ENCODE assay signal across 9 mouse cellular contexts in the genomic region with DNA sequence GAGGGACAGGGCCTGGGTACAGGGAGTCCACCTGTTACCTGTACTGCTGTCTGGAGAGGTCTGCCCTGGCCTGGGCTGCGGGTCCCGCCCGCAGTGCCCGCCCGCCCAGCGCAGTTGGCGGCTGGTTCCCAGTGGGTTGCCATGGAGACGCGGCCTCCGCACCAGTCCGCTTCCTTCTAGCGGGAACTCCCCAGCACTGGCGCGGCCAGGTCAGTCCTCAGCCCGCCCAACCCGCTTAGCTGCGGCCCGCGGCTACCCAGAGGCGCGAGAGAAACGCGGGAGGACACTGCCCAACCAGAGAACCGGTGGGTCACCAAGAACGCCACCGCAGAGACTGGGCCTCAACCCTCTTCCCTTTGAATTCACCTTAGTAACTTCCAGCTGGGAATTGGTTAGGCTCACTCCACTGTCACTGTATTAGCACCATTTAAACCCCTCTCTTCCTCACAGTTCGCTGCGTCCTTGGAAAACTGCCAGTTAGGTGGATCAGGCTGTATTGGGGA. TPM values are rescaled to one million over a fixed set of nuclear protein-coding genes. Genes with fewer than 3 reads are reported as not detected.
DNase-seq lines count a peak whose midpoint lies in the region; ATAC-seq lines count a peak whose summit lies in the region.
"Had no signal": no experiment of that assay in that cellular context is flagged by ENCODE, and none has a peak within 500 bp of the region (broad histone marks: within the 10 kb centered on the region; RNA-seq: fewer than 3 reads in every experiment).

A gene (minus strand): TSS at position 149 of the 503 bp plus-strand sequence.

- peaks cover 7% of the 10 kb centered on the region for H3K4me1 ChIP-seq in forebrain, embryonic 13.5 days
- H3K4me1 ChIP-seq in hindbrain, embryonic 15.5 days (replicated peaks) = peaks cover 6% of the 10 kb centered on the region; the same call in 1 of the 2 replicates
- H3K4me1 ChIP-seq: megakaryocyte, embryonic 14.5 days had no signal

- peak within 1 kb of the TSS; percentile 76 for H3K4me2 ChIP-seq in forebrain, embryonic 13.5 days
- H3K4me2 ChIP-seq in hindbrain, embryonic 15.5 days = peak within 1 kb of the TSS; percentile 76

- peak; percentile 46 for DNase-seq in urinary bladder, postnatal 14 days (ENCODE audit: low spot score)
- DNase-seq in urinary bladder, adult 2 months (ENCODE audit: low spot score) = no peak
- peak; percentile 37 to 45 for DNase-seq in layer of hippocampus, postnatal 36 days
- peak; percentile 49 for DNase-seq in lung, postnatal 36 days
- peak; percentile 64 for DNase-seq in right cerebral cortex, postnatal 14 days
- no peak for DNase-seq in T-cell, adult 2 months (ENCODE audit: low spot score)

- H3K36me3 ChIP-seq in forebrain, embryonic 13.5 days (ENCODE audit: poor library complexity, severe bottlenecking) = no peaks in the 10 kb centered on the region
- H3K36me3 ChIP-seq in hindbrain, embryonic 15.5 days = no peaks in the 10 kb centered on the region

- no peaks in the 10 kb centered on the region for H3K27me3 ChIP-seq in forebrain, embryonic 13.5 days
- peaks cover 3% of the 10 kb centered on the region; the same call in 1 of the 2 replicates for H3K27me3 ChIP-seq in hindbrain, embryonic 15.5 days

- peak within 1 kb of the TSS; percentile 41 for H3K4me3 ChIP-seq in forebrain, embryonic 13.5 days
- H3K4me3 ChIP-seq in hindbrain, embryonic 15.5 days = peak within 1 kb of the TSS; percentile 32
- H3K4me3 ChIP-seq: megakaryocyte, embryonic 14.5 days had no signal

- 1% methylated on average over 28 of the region's 28 CpGs for WGBS in forebrain, embryonic 13.5 days
- WGBS in hindbrain, embryonic 15.5 days = 2% methylated on average over 27 of the region's 28 CpGs

- peak within 1 kb of the TSS; percentile 53 for H3K9ac ChIP-seq in forebrain, embryonic 13.5 days
- peak within 1 kb of the TSS; percentile 26; the same call in 1 of the 2 replicates for H3K9ac ChIP-seq in hindbrain, embryonic 15.5 days

- ATAC-seq in forebrain, embryonic 13.5 days = peak; percentile 90
- peak; percentile 83 for ATAC-seq in hindbrain, embryonic 15.5 days (ENCODE audit: low FRiP score, low read depth)

- no peak within 1 kb of the TSS for H3K27ac ChIP-seq in forebrain, embryonic 13.5 days
- no peak within 1 kb of the TSS for H3K27ac ChIP-seq in hindbrain, embryonic 15.5 days (replicated peaks)

- H3K9me3 ChIP-seq in forebrain, embryonic 13.5 days (replicated peaks) = no peaks in the 10 kb centered on the region
- H3K9me3 ChIP-seq in hindbrain, embryonic 15.5 days = no peaks in the 10 kb centered on the region

RNA-seq across cellular contexts. Expression of the gene that starts here (rescaled TPM):
- 0.15 and 0.24 TPM in 2 replicates for polyA plus RNA-seq in urinary bladder, adult 2 months (2012; rRNA removed)
- 1.5 and 3.5 TPM in 2 replicates for polyA plus RNA-seq in forebrain, embryonic 13.5 days (2015; fragmentation: Nextera tagmentation; extraction: Ambion mirVana)
- 1.3 and 2.3 TPM in 2 replicates for polyA plus RNA-seq in hindbrain, embryonic 15.5 days (2015; fragmentation: Nextera tagmentation; extraction: Ambion mirVana)
- 1 to 10 TPM in 1 of 2 experiments, under 1 TPM in 1; 0.33 to 1.1 TPM for total RNA-seq in layer of hippocampus, postnatal 36 days (2021)

Comparison
In these comparisons a context has a peak if more than half of its experiments do, and no peak if none do; other contexts are left out.
1. DNase-seq: peak in urinary bladder, postnatal 14 days (single experiment), layer of hippocampus, postnatal 36 days (2 of 2), lung, postnatal 36 days (single experiment) and right cerebral cortex, postnatal 14 days (single experiment); none in urinary bladder, adult 2 months (single experiment) and T-cell, adult 2 months (single experiment).